Mouse (Mus musculus) c-Kit-positive CD71-positive TER-119-positive erythroid progenitor cells, embryonic 14.5 days (primary cell): ENCODE measurements around the gene Magi2.

Experiments
- DNase-seq: peaks from one replicate; pipeline ENCODE4 v3.0.0-alpha.2; 2013; ENCODE audit warnings: low spot score

Gene Magi2

GRCm38 (mm10) chr5:20603756-20604469 is 1377.1 kb downstream of the Magi2 start:
- no peak for DNase-seq

GRCm38 (mm10) chr5:20606497-20606896 is 1379.7 kb downstream of the Magi2 start:
- no peak for DNase-seq

GRCm38 (mm10) chr5:20607503-20607902 is 1380.7 kb downstream of the Magi2 start:
- DNase-seq = no peak

GRCm38 (mm10) chr5:20609206-20609935 is 1382.5 kb downstream of the Magi2 start:
- no peak for DNase-seq

GRCm38 (mm10) chr5:20610640-20611039 is 1383.8 kb downstream of the Magi2 start:
- no peak for DNase-seq

GRCm38 (mm10) chr5:20612616-20613015 is 1385.8 kb downstream of the Magi2 start:
- no peak for DNase-seq

GRCm38 (mm10) chr5:20614891-20615290 is 1388.1 kb downstream of the Magi2 start:
- no peak for DNase-seq

GRCm38 (mm10) chr5:20620596-20621511 is 1394.0 kb downstream of the Magi2 start:
- DNase-seq = no peak

GRCm38 (mm10) chr5:20622417-20622816 is 1395.6 kb downstream of the Magi2 start:
- no peak for DNase-seq

GRCm38 (mm10) chr5:20622837-20623573 is 1396.2 kb downstream of the Magi2 start:
- no peak for DNase-seq

- DNase-seq = no peak
These were observed 1398.3 kb downstream of the Magi2 start for GRCm38 (mm10) chr5:20625117-20625516.

- no peak for DNase-seq
These were observed 1402.2 kb downstream of the Magi2 start for GRCm38 (mm10) chr5:20628954-20629601.

- DNase-seq = no peak
These were observed 1407.4 kb downstream of the Magi2 start for GRCm38 (mm10) chr5:20634046-20634769.

- DNase-seq = no peak
These were observed 1408.0 kb downstream of the Magi2 start for GRCm38 (mm10) chr5:20634822-20635221.

GRCm38 (mm10) chr5:20637300-20637989 is 1410.6 kb downstream of the Magi2 start:
- DNase-seq = no peak

GRCm38 (mm10) chr5:20642196-20642595 is 1415.4 kb downstream of the Magi2 start:
- no peak for DNase-seq

- no peak for DNase-seq
These were observed 1416.9 kb downstream of the Magi2 start for GRCm38 (mm10) chr5:20643741-20644140.

- DNase-seq = no peak
These were observed 1420.1 kb downstream of the Magi2 start for GRCm38 (mm10) chr5:20646947-20647346.

GRCm38 (mm10) chr5:20653425-20654185 is 1426.8 kb downstream of the Magi2 start:
- no peak for DNase-seq
